Mouse (Mus musculus) spleen, adult 2 months (tissue): ENCODE data around the gene Slc25a44. TPM values are rescaled to one million over a fixed set of nuclear protein-coding genes. Genes with fewer than 3 reads are reported as not detected.
A peak's percentile ranks its signal among the peaks of the same experiment; 100 is the strongest.
"Not testable (repeated sequence)": the region's sequence is repeated elsewhere in the genome, so short reads cannot be mapped to it uniquely, and the experiment has no call there.

ENCODE experiments used
- DNase-seq, 2 experiments: peaks; one replicate each; pipeline versions ENCODE4 v3.0.0 to v3.0.0-alpha.2; 2012 to 2021; ENCODE audit warnings: low spot score in 2 of 2, low read depth in 1 of 2
- H3K27ac ChIP-seq: fragments of 200-500 bp; 2 replicates; pipeline ENCODE4 v1.5.1; 2012; ENCODE audit warnings: low read length, inconsistent platforms; ENCODE audit not compliant: insufficient read depth
- H3K27me3 ChIP-seq: fragments of 200-500 bp; 2 replicates; pipeline ENCODE4 v1.6.1; 2012; ENCODE audit warnings: mild to moderate bottlenecking, moderate library complexity, low read length, inconsistent platforms; ENCODE audit not compliant: control insufficient read depth, insufficient read depth
- H3K36me3 ChIP-seq: fragments of 200-500 bp; 2 replicates; pipeline ENCODE4 v1.6.1; 2012; ENCODE audit warnings: mild to moderate bottlenecking, low read length, inconsistent platforms; ENCODE audit not compliant: control insufficient read depth, insufficient read depth
- H3K4me1 ChIP-seq: fragments of 200-500 bp; 2 replicates; pipeline ENCODE4 v1.6.1; 2011; ENCODE audit warnings: inconsistent platforms; ENCODE audit not compliant: control insufficient read depth, insufficient read depth, insufficient read length
- H3K4me3 ChIP-seq: fragments of 200-500 bp; 2 replicates; pipeline ENCODE4 v1.5.1; 2011; ENCODE audit warnings: mild to moderate bottlenecking, inconsistent platforms; ENCODE audit not compliant: insufficient read depth, insufficient read length; ENCODE audit errors: extremely low read depth
- CTCF ChIP-seq: fragments of 200-500 bp; IDR thresholded peaks from 2 replicates; pipeline ENCODE4 v1.5.1; 2011; ENCODE audit warnings: mild to moderate bottlenecking, inconsistent platforms; ENCODE audit not compliant: insufficient read depth, insufficient read length, insufficient replicate concordance; ENCODE audit errors: extremely low read depth
- POLR2A ChIP-seq: fragments of 200-500 bp; IDR thresholded peaks from 2 replicates; pipeline ENCODE4 v1.6.1; 2011; ENCODE audit warnings: low read depth, low read length, inconsistent platforms
- WGBS: fragments of 180-500 bp; shearing (Covaris S2); methylation state at CpG from one replicate; pipeline ENCODE4 v1.1.7; 2018; 5-methylcytosine and 5-hydroxymethylcytosine counted together
- polyA plus RNA-seq: library from polyadenylated mRNA; depleted of rRNA; stranded (reverse); fragments of >200 nt; gene quantifications from 2 replicates; pipeline ENCODE4 v1.2.3, GENCODE M21; 2012

The Slc25a44 gene
- polyA plus RNA-seq, 1 experiment, result 13.9 TPM

DNA sequence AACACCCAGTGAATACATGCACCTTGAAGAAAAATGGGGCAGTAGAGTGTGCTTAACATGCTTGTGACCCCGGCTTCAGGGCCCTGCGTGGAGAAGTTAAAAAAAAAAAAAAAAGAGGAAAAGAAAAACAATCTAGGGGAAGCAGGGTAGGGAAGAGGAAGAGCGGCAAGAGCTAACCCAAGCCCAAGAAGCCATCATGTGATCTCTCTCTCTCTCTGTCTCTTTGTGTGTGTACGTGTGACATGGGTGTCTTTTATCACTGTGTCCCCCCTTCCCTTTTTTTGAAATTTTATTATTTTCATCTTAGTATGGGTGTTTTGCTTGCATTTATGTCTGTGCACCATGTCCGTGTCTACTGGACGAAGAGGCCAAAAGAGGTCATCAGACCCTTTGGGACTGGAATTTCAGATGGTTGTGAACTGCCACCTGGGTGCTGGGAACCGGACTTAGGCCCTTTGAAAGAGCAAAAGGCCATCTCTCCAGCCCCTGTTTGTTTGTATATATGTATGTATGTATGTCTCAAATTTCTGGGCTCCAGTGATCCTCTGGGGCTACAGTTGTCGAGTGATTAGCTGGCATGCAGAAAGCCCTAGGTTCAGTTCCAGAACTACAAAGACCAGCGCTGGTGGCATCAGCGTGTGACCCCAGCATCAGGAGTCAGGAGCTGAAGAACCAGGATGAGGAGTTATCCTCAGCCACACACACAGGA is 21.3 kb downstream of the Slc25a44 start:
- peaks cover 4% of the 10 kb centered on the region; the same call in 1 of the 2 replicates for H3K4me1 ChIP-seq
- DNase-seq, result no peak
- H3K36me3 ChIP-seq, result no peaks in the 10 kb centered on the region
- H3K27me3 ChIP-seq, result no peaks in the 10 kb centered on the region
- 85% methylated on average over 10 of the region's 10 CpGs for WGBS
- no peak overlapping the region for H3K27ac ChIP-seq
- no peak overlapping the region for H3K4me3 ChIP-seq
- TF ChIP-seq POLR2A, result no peak
- TF ChIP-seq CTCF, result no peak

DNA sequence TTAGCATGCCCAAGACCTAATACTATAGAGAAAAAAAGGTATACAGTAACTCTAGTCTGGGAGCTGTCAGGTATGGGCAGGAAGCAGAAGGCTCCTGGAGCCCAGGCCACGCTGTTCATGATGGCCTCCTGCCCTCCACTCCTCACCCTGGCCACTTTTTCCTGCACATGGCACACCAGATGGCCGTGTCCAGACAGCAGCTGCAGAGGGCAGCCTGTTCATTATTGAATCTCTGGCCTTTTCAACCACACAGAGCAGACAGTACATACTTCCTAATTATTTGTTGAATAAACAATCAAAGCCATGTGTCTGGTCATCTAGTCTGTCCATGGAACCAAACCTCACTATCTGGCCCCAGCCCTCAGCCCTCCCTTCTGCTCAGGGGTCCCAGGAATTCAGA is 26.3 kb downstream of the Slc25a44 start:
- WGBS, result 83% methylated on average over 2 of the region's 2 CpGs
- H3K27ac ChIP-seq, result no peak overlapping the region
- H3K4me1 ChIP-seq, result peaks cover 17% of the 10 kb centered on the region; the same call in 1 of the 2 replicates
- TF ChIP-seq CTCF, result no peak
- TF ChIP-seq POLR2A, result no peak
- no peak overlapping the region for H3K4me3 ChIP-seq
- peaks cover 4% of the 10 kb centered on the region for H3K36me3 ChIP-seq
- no peaks in the 10 kb centered on the region for H3K27me3 ChIP-seq
- DNase-seq, result no peak

DNA sequence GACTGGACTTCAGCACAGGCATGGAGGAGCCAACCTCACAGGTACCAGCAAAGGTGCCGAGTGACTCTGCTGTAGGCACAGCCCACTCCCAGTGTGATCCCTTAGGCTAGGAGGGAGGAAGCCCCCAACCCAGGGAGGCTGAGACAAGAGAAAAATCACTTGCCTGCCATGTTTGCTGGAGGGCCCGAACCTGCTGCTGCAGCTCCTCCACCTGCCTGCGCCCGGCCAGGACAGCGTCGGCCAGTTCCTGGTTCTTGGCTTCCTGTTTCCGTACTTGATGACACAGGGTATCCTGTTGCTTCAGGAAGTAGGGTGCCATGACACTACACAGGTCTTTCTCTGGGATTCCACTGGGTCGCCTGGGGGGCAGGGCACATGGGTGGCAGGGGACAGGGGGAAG is 29.2 kb downstream of the Slc25a44 start:
- 44% methylated on average over 8 of the region's 8 CpGs for WGBS
- H3K36me3 ChIP-seq, result peaks cover 4% of the 10 kb centered on the region

DNA sequence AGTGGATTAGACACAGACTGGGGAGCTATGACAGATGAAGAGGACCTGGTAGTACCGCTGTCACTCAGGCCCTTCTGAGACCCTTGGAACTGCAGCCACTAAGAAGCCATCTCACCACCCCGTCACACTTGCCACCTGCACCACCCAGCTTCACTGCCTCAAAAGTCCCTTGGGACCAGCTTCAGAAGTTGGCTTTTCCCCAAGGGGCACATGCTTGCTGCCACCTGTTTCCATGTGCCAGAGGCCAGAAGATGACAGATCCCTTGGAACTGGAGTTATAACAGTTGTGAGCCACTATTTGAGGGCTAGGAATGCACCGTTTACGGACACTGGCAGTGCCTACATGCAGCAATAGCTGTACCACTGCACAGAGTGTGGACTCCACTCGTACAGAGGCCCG is 29.7 kb downstream of the Slc25a44 start:
- DNase-seq, result peak; percentile 61 to 76
- Histone ChIP-seq H3K4me3 (peak overlapping the region; percentile 56), H3K36me3 (peaks cover 4% of the 10 kb centered on the region), H3K27me3 (no peaks in the 10 kb centered on the region), H3K4me1 (peaks cover 14% of the 10 kb centered on the region; the same call in 1 of the 2 replicates), H3K27ac (peak overlapping the region; percentile 87)
- TF ChIP-seq POLR2A, result no peak
- TF ChIP-seq CTCF, result no peak
- WGBS, result 49% methylated on average over 6 of the region's 6 CpGs

More for the DNA sequence above, 29.2 kb downstream of the Slc25a44 start:
- TF ChIP-seq POLR2A (no peak), CTCF (no peak)
- H3K4me1 ChIP-seq, result peaks cover 14% of the 10 kb centered on the region; the same call in 1 of the 2 replicates
- H3K27me3 ChIP-seq, result no peaks in the 10 kb centered on the region
- H3K27ac ChIP-seq, result peak overlapping the region; percentile 87
- peak overlapping the region; percentile 56 for H3K4me3 ChIP-seq
- peak in 1 of 2 experiments; percentile 26 for DNase-seq

DNA sequence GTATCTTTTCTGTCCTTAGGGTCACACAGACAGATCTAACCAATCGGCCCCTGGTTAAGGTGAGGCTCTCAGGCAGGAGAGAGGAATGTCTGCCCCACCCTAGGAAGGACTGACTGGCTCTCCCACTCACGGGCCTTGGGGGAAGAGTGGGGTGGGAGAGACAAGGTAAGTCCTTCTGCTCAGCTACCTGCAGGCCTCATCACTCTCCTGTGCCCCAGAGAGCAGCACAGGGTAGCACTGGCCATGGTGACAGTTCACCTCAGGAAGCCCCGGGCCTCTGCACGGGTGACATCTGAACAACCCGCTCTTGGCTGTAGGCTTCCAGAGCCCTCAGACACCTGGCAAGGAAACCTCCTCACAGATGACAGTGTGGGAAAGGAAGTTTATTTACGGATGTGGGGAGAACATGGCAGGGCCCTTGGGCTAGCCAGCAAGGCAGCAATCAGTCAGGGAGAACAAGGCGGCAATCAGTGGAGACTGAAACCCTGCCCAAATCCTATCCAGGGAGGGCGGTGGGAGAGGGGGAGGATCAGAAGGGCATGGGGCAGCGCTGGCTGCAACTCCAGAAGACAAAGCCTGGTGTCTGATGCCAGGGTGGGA is 31.1 kb downstream of the Slc25a44 start:
- no peak for DNase-seq
- Histone ChIP-seq H3K4me1 (peaks cover 14% of the 10 kb centered on the region; the same call in 1 of the 2 replicates), H3K4me3 (no peak overlapping the region), H3K27me3 (no peaks in the 10 kb centered on the region), H3K36me3 (peaks cover 6% of the 10 kb centered on the region), H3K27ac (peak overlapping the region; percentile 61; the same call in 1 of the 2 replicates)
- TF ChIP-seq POLR2A, result no peak
- no peak for TF ChIP-seq CTCF
- 69% methylated on average over 9 of the region's 9 CpGs for WGBS

DNA sequence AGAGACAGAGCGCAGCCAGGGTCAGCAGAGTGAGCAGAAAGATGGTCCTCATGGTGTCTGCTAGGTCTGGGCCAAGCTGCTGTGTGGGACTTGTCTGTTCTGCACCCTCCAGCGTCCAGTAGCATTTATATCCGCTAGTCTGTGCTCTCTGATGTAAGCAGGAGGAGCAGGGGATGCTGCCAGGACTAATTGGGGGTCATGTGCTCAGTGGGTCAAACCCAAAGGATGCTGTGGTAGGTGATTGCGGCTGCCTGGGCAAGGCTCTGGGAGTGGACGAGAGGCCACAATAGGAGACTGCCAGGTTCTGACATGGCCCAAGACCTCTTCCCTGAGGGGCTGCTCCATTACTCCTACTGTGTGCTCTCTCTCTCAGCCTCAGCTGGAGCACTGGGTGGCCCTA is 40.6 kb downstream of the Slc25a44 start, which contains the start of gene Bglap:
Bglap (minus strand) TSS at position 101 of the 400 bp plus-strand sequence.
- no peak for TF ChIP-seq CTCF
- no peak for TF ChIP-seq POLR2A
- H3K4me1 ChIP-seq, result 0 out of 2 replicates have a peak, but pooled peaks cover 2% of the 10 kb centered on the region
- 94% methylated on average over 5 of the region's 5 CpGs for WGBS

DNA sequence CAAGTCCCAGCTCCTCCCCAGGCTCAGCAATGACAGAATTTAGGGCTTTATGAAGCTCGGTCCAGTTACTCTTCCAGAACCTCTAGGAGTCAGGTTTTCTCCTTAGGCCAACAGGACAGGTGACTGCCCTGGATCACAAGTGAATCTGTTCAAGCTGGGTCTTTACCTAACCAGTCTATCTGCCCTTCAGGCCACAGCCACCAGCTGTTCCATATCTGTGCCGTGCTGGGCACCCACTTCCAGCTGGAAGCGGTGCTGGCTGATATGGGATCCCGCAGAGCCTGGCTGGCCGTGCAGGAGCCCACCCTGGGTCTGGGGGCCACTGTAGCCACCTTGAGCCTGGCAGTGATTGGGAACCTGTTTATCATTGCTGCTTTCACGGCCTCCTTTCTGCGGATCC is 42.6 kb downstream of the Slc25a44 start:
- H3K4me1 ChIP-seq, H3K27me3 ChIP-seq, DNase-seq, H3K4me3 ChIP-seq, H3K27ac ChIP-seq, H3K36me3 ChIP-seq: not testable (repeated sequence)
- 64% methylated on average over 3 of the region's 7 CpGs for WGBS

More for the DNA sequence above, 40.6 kb downstream of the Slc25a44 start, which contains the start of gene Bglap:
- no peak within 1 kb of the TSS for H3K4me3 ChIP-seq
- H3K36me3 ChIP-seq, result no peaks in the 10 kb centered on the region
- no peak for DNase-seq
- no peaks in the 10 kb centered on the region for H3K27me3 ChIP-seq
- H3K27ac ChIP-seq, result no peak within 1 kb of the TSS

DNA sequence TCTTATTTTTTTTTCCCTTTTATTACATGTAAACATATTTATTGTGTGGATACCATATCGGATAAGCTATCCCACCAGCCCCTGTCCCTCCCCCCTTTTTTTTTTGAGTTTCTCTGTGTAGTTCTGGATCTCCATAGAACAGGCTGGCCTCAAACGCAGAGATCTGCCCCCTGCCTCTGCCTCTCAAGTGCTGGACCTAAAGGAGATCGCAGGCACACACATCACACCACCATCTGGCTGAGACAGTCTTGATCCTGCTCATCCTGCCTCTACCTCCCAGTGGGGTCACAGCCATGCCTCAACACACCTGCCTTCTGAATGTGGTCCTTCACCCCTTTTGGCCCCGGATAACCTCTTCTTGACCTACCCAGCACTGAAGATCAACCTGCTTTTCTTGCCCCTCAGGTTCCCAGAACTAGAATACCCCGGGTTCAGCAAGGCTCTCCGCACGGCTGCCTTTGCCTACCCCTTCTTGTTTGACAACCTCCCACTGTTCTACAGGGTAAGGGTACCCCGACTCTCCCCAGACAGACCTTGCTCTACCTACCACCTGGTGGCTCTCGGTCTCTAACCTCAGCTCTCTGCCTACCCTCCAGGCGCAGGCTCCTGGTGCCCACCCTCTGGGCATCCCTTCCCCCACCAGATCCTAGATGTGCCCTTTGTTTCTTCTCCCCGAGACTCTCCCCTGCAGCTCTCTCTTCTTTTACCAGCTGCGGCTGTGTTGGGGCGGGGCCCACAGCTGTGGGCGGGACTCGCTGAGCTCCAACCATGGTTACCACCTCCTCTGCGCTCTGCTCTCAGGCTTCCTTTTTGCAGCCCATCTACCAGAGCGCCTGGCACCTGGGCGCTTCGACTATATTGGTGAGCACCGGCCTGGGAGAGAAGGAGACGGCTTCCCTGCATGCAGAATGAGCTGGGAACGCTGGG is 43.3 kb downstream of the Slc25a44 start:
- not testable (repeated sequence) for H3K36me3 ChIP-seq, H3K4me1 ChIP-seq, H3K27me3 ChIP-seq, H3K4me3 ChIP-seq, H3K27ac ChIP-seq
- WGBS, result 18% methylated on average over 22 of the region's 22 CpGs
- peak in 1 of 2 experiments; percentile 14 for DNase-seq

DNA sequence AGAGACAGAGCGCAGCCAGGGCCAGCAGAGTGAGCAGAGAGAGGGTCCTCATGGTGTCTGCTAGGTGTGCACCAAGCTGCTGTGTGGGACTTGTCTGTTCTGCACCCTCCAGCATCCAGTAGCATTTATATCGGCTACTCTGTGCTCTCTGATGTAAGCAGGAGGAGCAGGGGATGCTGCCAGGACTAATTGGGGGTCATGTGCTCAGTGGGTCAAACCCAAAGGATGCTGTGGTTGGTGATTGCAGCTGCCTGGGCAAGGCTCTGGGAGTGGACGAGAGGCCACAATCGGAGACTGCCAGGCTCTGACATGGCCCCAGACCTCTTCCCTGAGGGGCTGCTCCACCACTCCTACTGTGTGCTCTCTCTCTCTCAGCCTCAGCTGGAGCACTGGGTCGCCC is 46.3 kb downstream of the Slc25a44 start, which contains the start of gene Bglap2:
Bglap2 (minus strand) TSS at position 101 of the 400 bp plus-strand sequence.
- not testable (repeated sequence) for DNase-seq, H3K27me3 ChIP-seq, H3K36me3 ChIP-seq, H3K27ac ChIP-seq, H3K4me3 ChIP-seq, H3K4me1 ChIP-seq
- WGBS, result 87% methylated on average over 5 of the region's 5 CpGs
